Mouse (Mus musculus): ENCODE results near the gene Pmm2. TPM values are rescaled to one million over a fixed set of nuclear protein-coding genes. Genes with fewer than 3 reads are reported as not detected.

Pmm2 gene
- polyA plus RNA-seq, 1 experiment, result 58.5 TPM

GRCm38 (mm10) chr16:8689979-8690656 lies 52.6 kb downstream of the Pmm2 start:
- Histone ChIP-seq H3K27ac (ENCODE audit: control insufficient read depth, insufficient read depth, low read depth, low read length) (no peak overlapping the region), H3K4me3 (ENCODE audit: control insufficient read depth, low read depth, low read length) (no peak overlapping the region), H3K27me3 (ENCODE audit: control insufficient read depth, insufficient read depth, low read length) (no peaks in the 10 kb centered on the region), H3K36me3 (ENCODE audit: control insufficient read depth, insufficient read depth, low read length) (peaks cover 5% of the 10 kb centered on the region), H3K4me1 (ENCODE audit: control insufficient read depth, insufficient read depth, low read length) (no peaks in the 10 kb centered on the region)
- TF ChIP-seq CTCF (IDR thresholded peaks at IDR 0.05; ENCODE audit: control insufficient read depth, insufficient read depth, insufficient replicate concordance, low read depth, low read length) (no peak), POLR2A (IDR thresholded peaks at IDR 0.05; ENCODE audit: control insufficient read depth, low read depth, low read length) (no peak)

GRCm38 (mm10) chr16:8691206-8691605 lies 53.7 kb downstream of the Pmm2 start:
- Histone ChIP-seq H3K27ac (ENCODE audit: control insufficient read depth, insufficient read depth, low read depth, low read length) (no peak overlapping the region), H3K36me3 (ENCODE audit: control insufficient read depth, insufficient read depth, low read length) (peaks cover 7% of the 10 kb centered on the region), H3K27me3 (ENCODE audit: control insufficient read depth, insufficient read depth, low read length) (no peaks in the 10 kb centered on the region), H3K4me3 (ENCODE audit: control insufficient read depth, low read depth, low read length) (no peak overlapping the region), H3K4me1 (ENCODE audit: control insufficient read depth, insufficient read depth, low read length) (no peaks in the 10 kb centered on the region)
- TF ChIP-seq CTCF (IDR thresholded peaks at IDR 0.05; ENCODE audit: control insufficient read depth, insufficient read depth, insufficient replicate concordance, low read depth, low read length) (no peak), POLR2A (IDR thresholded peaks at IDR 0.05; ENCODE audit: control insufficient read depth, low read depth, low read length) (no peak)

- peaks cover 11% of the 10 kb centered on the region for H3K36me3 ChIP-seq (ENCODE audit: control insufficient read depth, insufficient read depth, low read length)
- no peak for TF ChIP-seq CTCF (IDR thresholded peaks at IDR 0.05; ENCODE audit: control insufficient read depth, insufficient read depth, insufficient replicate concordance, low read depth, low read length)
- TF ChIP-seq POLR2A (IDR thresholded peaks at IDR 0.05; ENCODE audit: control insufficient read depth, low read depth, low read length), result no peak
These were observed 62.1 kb downstream of the Pmm2 start for GRCm38 (mm10) chr16:8699556-8699955.

GRCm38 (mm10) chr16:8700586-8700985 lies 63.1 kb downstream of the Pmm2 start:
- Histone ChIP-seq H3K4me3 (ENCODE audit: control insufficient read depth, low read depth, low read length) (no peak overlapping the region), H3K4me1 (ENCODE audit: control insufficient read depth, insufficient read depth, low read length) (no peaks in the 10 kb centered on the region), H3K27me3 (ENCODE audit: control insufficient read depth, insufficient read depth, low read length) (no peaks in the 10 kb centered on the region), H3K36me3 (ENCODE audit: control insufficient read depth, insufficient read depth, low read length) (peaks cover 8% of the 10 kb centered on the region), H3K27ac (ENCODE audit: control insufficient read depth, insufficient read depth, low read depth, low read length) (no peak overlapping the region)
- no peak for TF ChIP-seq POLR2A (IDR thresholded peaks at IDR 0.05; ENCODE audit: control insufficient read depth, low read depth, low read length)
- TF ChIP-seq CTCF (IDR thresholded peaks at IDR 0.05; ENCODE audit: control insufficient read depth, insufficient read depth, insufficient replicate concordance, low read depth, low read length), result no peak

More at GRCm38 (mm10) chr16:8699556-8699955, 62.1 kb downstream of the Pmm2 start:
- Histone ChIP-seq H3K27me3 (ENCODE audit: control insufficient read depth, insufficient read depth, low read length) (no peaks in the 10 kb centered on the region), H3K4me3 (ENCODE audit: control insufficient read depth, low read depth, low read length) (no peak overlapping the region), H3K27ac (ENCODE audit: control insufficient read depth, insufficient read depth, low read depth, low read length) (no peak overlapping the region), H3K4me1 (ENCODE audit: control insufficient read depth, insufficient read depth, low read length) (no peaks in the 10 kb centered on the region)

DNA sequence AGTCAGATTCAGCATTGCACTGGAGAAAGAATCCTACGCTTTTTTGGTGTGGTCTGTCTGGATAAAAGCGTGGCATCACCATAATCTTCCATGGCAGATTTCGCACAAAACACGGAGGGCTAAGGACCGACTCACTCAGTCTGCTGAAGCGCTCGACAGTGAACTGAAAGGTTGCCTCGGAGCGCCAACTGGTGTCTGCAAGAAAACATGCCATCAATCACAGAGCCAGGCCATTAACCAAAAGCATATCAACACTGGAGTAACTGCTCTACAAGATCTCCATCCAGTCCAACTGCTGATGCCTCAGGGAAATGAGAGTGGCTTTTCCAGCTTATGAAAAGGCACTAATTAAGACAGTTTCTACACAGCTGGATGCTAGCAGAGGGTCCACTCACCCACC lies 74.5 kb downstream of the Pmm2 start:
- Histone ChIP-seq H3K27me3 (ENCODE audit: control insufficient read depth, insufficient read depth, low read length) (no peaks in the 10 kb centered on the region), H3K36me3 (ENCODE audit: control insufficient read depth, insufficient read depth, low read length) (peaks cover 5% of the 10 kb centered on the region), H3K4me1 (ENCODE audit: control insufficient read depth, insufficient read depth, low read length) (peaks cover 4% of the 10 kb centered on the region), H3K4me3 (ENCODE audit: control insufficient read depth, low read depth, low read length) (no peak overlapping the region), H3K27ac (ENCODE audit: control insufficient read depth, insufficient read depth, low read depth, low read length) (no peak overlapping the region)
- TF ChIP-seq CTCF (IDR thresholded peaks at IDR 0.05; ENCODE audit: control insufficient read depth, insufficient read depth, insufficient replicate concordance, low read depth, low read length) (no peak), POLR2A (IDR thresholded peaks at IDR 0.05; ENCODE audit: control insufficient read depth, low read depth, low read length) (no peak)

Other genes with a start within 250 kb of the Pmm2 start
- 19.4 and 22.5 TPM in 2 replicates for gene Tmem114, start 212.5 kb upstream of the Pmm2 start, polyA plus RNA-seq (2012; rRNA removed)
- gene Mettl22, start 166.9 kb upstream of the Pmm2 start, polyA plus RNA-seq (2012; rRNA removed), result 110 and 113 TPM in 2 replicates
- gene Abat, start 124.2 kb upstream of the Pmm2 start, polyA plus RNA-seq (2012; rRNA removed), result 14.7 and 21.2 TPM in 2 replicates
- 11.0 and 11.1 TPM in 2 replicates for gene Tmem186, start within 50 bp of the Pmm2 start, polyA plus RNA-seq (2012; rRNA removed)
- gene Carhsp1, start 34.5 kb downstream of the Pmm2 start, polyA plus RNA-seq (2012; rRNA removed), result 80.6 and 91.0 TPM in 2 replicates
- 526 and 543 TPM in 2 replicates for gene Gm5767, start 43.1 kb downstream of the Pmm2 start, polyA plus RNA-seq (2012; rRNA removed)
- gene Usp7, start 154.6 kb downstream of the Pmm2 start, polyA plus RNA-seq (2012; rRNA removed), result 51.7 and 61.5 TPM in 2 replicates
- gene 1810013L24Rik, start 192.4 kb downstream of the Pmm2 start, polyA plus RNA-seq (2012; rRNA removed), result 34.8 and 46.6 TPM in 2 replicates